Mouse (Mus musculus): Measurements from ENCODE around the gene Hoxd10. TPM values are rescaled to one million over a fixed set of nuclear protein-coding genes. Genes with fewer than 3 reads are reported as not detected.

Gene Hoxd10
- polyA plus RNA-seq, 1 experiment from 2014 or later = not detected

DNA sequence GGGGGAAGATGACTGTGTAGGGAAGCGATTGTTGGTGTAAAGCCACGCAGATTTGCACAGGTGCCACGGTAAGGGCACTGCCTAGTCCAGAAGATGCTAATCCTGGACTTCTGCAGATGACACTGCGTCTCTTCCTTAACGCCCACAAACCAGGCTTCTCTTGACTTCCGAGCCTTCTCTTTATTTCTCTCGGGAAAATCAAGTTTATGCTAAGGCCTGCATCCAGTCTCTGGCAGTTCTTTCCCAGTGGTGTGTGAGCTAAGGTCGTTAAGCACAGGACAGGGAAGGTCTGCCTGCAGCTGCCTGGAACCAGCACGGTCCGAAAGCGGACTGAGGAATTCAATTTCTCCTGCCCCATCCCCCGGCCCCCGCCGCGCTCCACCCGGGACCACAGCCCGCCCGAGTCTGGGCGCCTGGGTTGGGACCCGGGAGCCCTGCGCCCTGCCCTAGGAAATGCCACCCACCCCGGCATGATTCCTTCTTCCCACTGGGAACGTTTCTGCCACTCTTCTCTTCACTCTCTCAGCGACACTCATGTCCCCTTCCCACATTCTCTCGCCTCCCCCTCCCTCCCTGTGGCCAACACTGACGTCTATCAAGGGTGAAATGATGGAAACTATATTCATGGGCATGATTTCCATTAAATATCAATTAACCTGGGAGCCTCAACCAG lies 12.1 kb downstream of the Hoxd10 start:
- Histone ChIP-seq H3K27me3 (peaks cover 96% of the 10 kb centered on the region), H3K4me3 (no peak overlapping the region), H3K9ac (no peak overlapping the region), H3K4me2 (no peak overlapping the region), H3K36me3 (no peaks in the 10 kb centered on the region), H3K9me3 (no peaks in the 10 kb centered on the region), H3K27ac (no peak overlapping the region), H3K4me1 (replicated peaks) (peaks cover 11% of the 10 kb centered on the region)
- 1% methylated on average over 26 of the region's 26 CpGs for WGBS
- no peak for ATAC-seq (ENCODE audit: low FRiP score)

- under 1% methylated on average over 33 of the region's 52 CpGs for WGBS
- peak within 1 kb of the TSS; percentile 53; the same call in 1 of the 2 replicates for H3K9ac ChIP-seq
- peaks cover 96% of the 10 kb centered on the region for H3K27me3 ChIP-seq
- peaks cover 11% of the 10 kb centered on the region for H3K4me1 ChIP-seq (replicated peaks)
- peak within 1 kb of the TSS; percentile 52 for H3K4me2 ChIP-seq
- no peaks in the 10 kb centered on the region for H3K36me3 ChIP-seq
- H3K9me3 ChIP-seq = no peaks in the 10 kb centered on the region
- H3K27ac ChIP-seq = peak within 1 kb of the TSS; percentile 53
- peak within 1 kb of the TSS; percentile 37 for H3K4me3 ChIP-seq
- ATAC-seq (ENCODE audit: low FRiP score) = no peak
Measured at GRCm38 (mm10) chr2:74704393-74704998, 12.8 kb downstream of the Hoxd10 start, which contains the start of gene Hoxd8. Gene Hoxd8 (plus strand): TSS chr2:74704615.

DNA sequence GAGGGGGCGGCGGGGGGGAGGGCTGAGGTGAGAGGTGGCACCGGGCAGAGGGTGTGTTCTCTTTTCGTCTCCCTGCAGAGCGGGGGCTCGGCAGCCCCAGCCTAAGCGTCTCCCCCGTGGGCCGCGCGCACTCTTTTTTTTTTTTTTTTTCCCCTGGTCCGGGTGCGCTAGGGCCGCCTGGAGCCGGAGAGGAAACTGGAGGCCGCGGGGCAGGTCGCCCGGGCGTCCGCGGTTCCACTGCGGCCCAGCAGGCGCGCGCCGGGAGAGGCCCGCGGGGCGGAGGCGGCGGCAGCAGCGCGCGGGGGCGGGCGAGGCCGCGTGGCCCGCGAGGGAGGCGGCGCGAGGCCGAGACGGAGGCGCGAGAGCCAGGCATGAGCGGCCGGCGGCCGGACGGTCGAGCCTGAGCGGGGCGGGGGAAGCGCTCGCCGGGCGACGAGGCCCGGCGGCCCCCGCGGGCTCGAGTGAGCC lies 13.3 kb downstream of the Hoxd10 start:
- no peak for ATAC-seq (ENCODE audit: low FRiP score)
- peak overlapping the region; percentile 53 for H3K27ac ChIP-seq

GRCm38 (mm10) chr2:74705467-74706089 lies 13.9 kb downstream of the Hoxd10 start:
- peaks cover 11% of the 10 kb centered on the region for H3K4me1 ChIP-seq (replicated peaks)
- no peaks in the 10 kb centered on the region for H3K9me3 ChIP-seq
- H3K4me3 ChIP-seq = peak overlapping the region; percentile 37
- H3K4me2 ChIP-seq = peak overlapping the region; percentile 52
- H3K36me3 ChIP-seq = no peaks in the 10 kb centered on the region
- H3K27ac ChIP-seq = peak overlapping the region; percentile 53
- H3K27me3 ChIP-seq = peaks cover 96% of the 10 kb centered on the region
- 0% methylated on average over 39 of the region's 85 CpGs for WGBS
- no peak for ATAC-seq (ENCODE audit: low FRiP score)
- H3K9ac ChIP-seq = peak overlapping the region; percentile 53; the same call in 1 of the 2 replicates

More for the DNA sequence above, 13.3 kb downstream of the Hoxd10 start:
- Histone ChIP-seq H3K4me2 (peak overlapping the region; percentile 52), H3K36me3 (no peaks in the 10 kb centered on the region), H3K9ac (peak overlapping the region; percentile 53; the same call in 1 of the 2 replicates), H3K4me1 (replicated peaks) (peaks cover 11% of the 10 kb centered on the region), H3K27me3 (peaks cover 96% of the 10 kb centered on the region), H3K4me3 (peak overlapping the region; percentile 37), H3K9me3 (no peaks in the 10 kb centered on the region)
- under 1% methylated on average over 30 of the region's 66 CpGs for WGBS

DNA sequence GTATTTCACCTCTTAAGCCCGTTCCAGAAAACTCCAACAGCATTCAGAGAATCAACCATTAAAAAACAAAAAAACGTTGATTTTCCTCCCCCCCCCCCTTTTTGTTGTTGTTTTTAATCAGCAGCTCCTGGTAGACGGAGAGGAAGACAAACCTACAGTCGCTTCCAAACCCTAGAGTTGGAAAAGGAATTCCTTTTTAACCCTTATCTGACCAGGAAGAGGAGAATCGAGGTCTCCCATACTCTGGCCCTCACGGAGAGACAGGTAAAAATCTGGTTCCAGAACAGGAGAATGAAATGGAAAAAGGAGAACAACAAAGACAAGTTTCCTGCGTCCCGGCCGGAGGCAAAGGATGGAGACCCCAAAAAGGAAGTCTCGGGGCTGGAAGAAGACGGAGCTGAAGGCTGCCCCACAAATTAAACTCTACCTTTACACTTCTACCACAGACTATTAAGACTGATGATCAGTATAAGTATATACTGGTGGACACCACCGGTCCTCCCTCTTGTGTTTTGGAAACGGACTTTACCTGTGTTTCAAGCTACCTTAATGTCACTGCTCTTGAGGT lies 14.8 kb downstream of the Hoxd10 start:
- Histone ChIP-seq H3K4me1 (replicated peaks) (peaks cover 11% of the 10 kb centered on the region), H3K27ac (no peak overlapping the region), H3K4me2 (0 out of 2 replicates have a peak overlapping the region, but pooled peaks have one; percentile 11), H3K9ac (no peak overlapping the region), H3K36me3 (no peaks in the 10 kb centered on the region), H3K4me3 (peak overlapping the region; percentile 2; the same call in 1 of the 2 replicates), H3K27me3 (peaks cover 95% of the 10 kb centered on the region), H3K9me3 (no peaks in the 10 kb centered on the region)
- no peak for ATAC-seq (ENCODE audit: low FRiP score)
- WGBS = 3% methylated on average over 13 of the region's 13 CpGs

DNA sequence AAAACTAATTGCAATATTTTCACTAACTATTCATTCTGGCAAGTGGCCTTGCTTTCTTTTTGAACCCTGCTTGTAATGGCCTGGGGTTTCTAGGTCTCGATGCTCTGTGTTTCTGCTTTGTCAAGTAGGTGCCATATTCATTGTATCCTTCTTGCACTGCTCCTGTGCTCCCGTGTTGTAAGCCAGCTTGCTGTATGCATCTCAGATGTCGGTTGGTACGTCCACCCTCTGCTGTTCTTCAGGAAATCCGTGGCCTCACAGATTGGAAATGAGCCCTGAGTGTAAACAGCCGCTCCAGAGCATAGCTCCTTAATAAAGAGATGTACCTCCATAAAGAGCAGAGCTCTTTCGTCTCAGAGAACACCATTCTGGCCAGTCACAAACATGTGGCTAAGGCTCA lies 15.9 kb downstream of the Hoxd10 start:
- H3K9ac ChIP-seq = no peak overlapping the region
- peaks cover 97% of the 10 kb centered on the region for H3K27me3 ChIP-seq

DNA sequence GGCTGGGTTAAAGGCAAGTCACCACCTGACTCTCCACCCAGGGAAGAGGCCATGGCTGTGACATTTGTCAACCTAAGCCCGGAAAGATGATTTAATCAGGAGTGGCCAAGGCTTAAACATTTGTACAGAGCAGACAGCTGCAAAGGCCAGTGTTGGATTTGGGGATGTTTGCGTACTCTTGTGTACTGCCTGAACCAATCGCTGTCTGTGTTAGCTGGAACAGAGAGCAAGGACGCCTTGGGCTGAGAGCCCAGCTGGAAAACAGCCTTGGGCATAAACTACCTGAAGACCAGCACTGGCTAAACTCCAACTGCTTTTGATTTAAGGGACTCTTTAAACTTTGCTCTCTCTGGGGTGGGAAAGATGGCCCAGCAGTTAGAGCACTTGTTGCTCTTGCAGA lies 17.0 kb downstream of the Hoxd10 start:
- Histone ChIP-seq H3K27me3 (peaks cover 96% of the 10 kb centered on the region), H3K9me3 (no peaks in the 10 kb centered on the region), H3K4me3 (no peak overlapping the region), H3K27ac (no peak overlapping the region), H3K9ac (no peak overlapping the region), H3K4me2 (no peak overlapping the region), H3K36me3 (no peaks in the 10 kb centered on the region), H3K4me1 (replicated peaks) (peaks cover 18% of the 10 kb centered on the region)
- ATAC-seq (ENCODE audit: low FRiP score) = no peak
- WGBS = 7% methylated on average over 4 of the region's 4 CpGs

More for the DNA sequence above, 15.9 kb downstream of the Hoxd10 start:
- Histone ChIP-seq H3K4me3 (peak overlapping the region; percentile 7; the same call in 1 of the 2 replicates), H3K27ac (no peak overlapping the region), H3K9me3 (no peaks in the 10 kb centered on the region), H3K4me1 (replicated peaks) (peaks cover 18% of the 10 kb centered on the region), H3K36me3 (no peaks in the 10 kb centered on the region), H3K4me2 (0 out of 2 replicates have a peak overlapping the region, but pooled peaks have one; percentile 4)
- no peak for ATAC-seq (ENCODE audit: low FRiP score)
- WGBS = 9% methylated on average over 7 of the region's 7 CpGs

GRCm38 (mm10) chr2:74709465-74710419 lies 18.0 kb downstream of the Hoxd10 start:
- no peak for ATAC-seq (ENCODE audit: low FRiP score)
- Histone ChIP-seq H3K9me3 (no peaks in the 10 kb centered on the region), H3K36me3 (no peaks in the 10 kb centered on the region), H3K4me3 (no peak overlapping the region), H3K27me3 (peaks cover 96% of the 10 kb centered on the region), H3K9ac (no peak overlapping the region), H3K4me2 (no peak overlapping the region), H3K4me1 (replicated peaks) (peaks cover 18% of the 10 kb centered on the region), H3K27ac (no peak overlapping the region)
- WGBS = 4% methylated on average over 5 of the region's 5 CpGs

GRCm38 (mm10) chr2:74710929-74711543 lies 19.3 kb downstream of the Hoxd10 start:
- WGBS = 1% methylated on average over 16 of the region's 16 CpGs
- peaks cover 10% of the 10 kb centered on the region for H3K4me1 ChIP-seq (replicated peaks)
- no peaks in the 10 kb centered on the region for H3K36me3 ChIP-seq
- H3K27me3 ChIP-seq = peaks cover 96% of the 10 kb centered on the region
- H3K4me2 ChIP-seq = peak overlapping the region; percentile 27; the same call in 1 of the 2 replicates
- no peaks in the 10 kb centered on the region for H3K9me3 ChIP-seq
- H3K27ac ChIP-seq = peak overlapping the region; percentile 40; the same call in 1 of the 2 replicates
- H3K9ac ChIP-seq = no peak overlapping the region
- peak overlapping the region; percentile 7; the same call in 1 of the 2 replicates for H3K4me3 ChIP-seq
- ATAC-seq (ENCODE audit: low FRiP score) = no peak

- H3K4me3 ChIP-seq = peak within 1 kb of the TSS; percentile 40
- under 1% methylated on average over 65 of the region's 65 CpGs for WGBS
- no peaks in the 10 kb centered on the region for H3K9me3 ChIP-seq
- no peaks in the 10 kb centered on the region for H3K36me3 ChIP-seq
- H3K27ac ChIP-seq = peak within 1 kb of the TSS; percentile 84
- H3K9ac ChIP-seq = peak within 1 kb of the TSS; percentile 70
- peaks cover 96% of the 10 kb centered on the region for H3K27me3 ChIP-seq
- H3K4me2 ChIP-seq = peak within 1 kb of the TSS; percentile 38
- H3K4me1 ChIP-seq (replicated peaks) = peaks cover 10% of the 10 kb centered on the region
- peak; percentile 19; the same call in 1 of the 2 replicates for ATAC-seq (ENCODE audit: low FRiP score)
Measured at GRCm38 (mm10) chr2:74711721-74712621, 20.2 kb downstream of the Hoxd10 start, which contains the start of the genes Hoxd3 and Hoxd4. Gene Hoxd3 (plus strand): TSS chr2:74711927. Gene Hoxd4 (plus strand): TSS chr2:74711929.

All from hindbrain, embryonic 13.5 days (tissue).